Mouse (Mus musculus) intestine, embryonic 16.5 days (tissue): Measurements from ENCODE around the gene Pth2. TPM values are rescaled to one million over a fixed set of nuclear protein-coding genes. Genes with fewer than 3 reads are reported as not detected.

ENCODE experiments used
- ATAC-seq: fragments of 200-750 bp; cut with Nextera tagmentation; 2 replicates; pipeline ENCODE4 v1.8.0; 2017; ENCODE audit warnings: moderate TSS enrichment, moderate library complexity
- H3K27ac ChIP-seq: fragments of 300-500 bp; sonication (generic); 2 replicates; pipeline ENCODE4 v1.5.1; 2014; ENCODE audit warnings: mild to moderate bottlenecking, low read length
- H3K27me3 ChIP-seq: fragments of 300-500 bp; sonication (generic); replicated peaks from 2 replicates; pipeline ENCODE4 v1.6.1; 2014; ENCODE audit warnings: low read length, control low read depth, mixed read lengths; ENCODE audit not compliant: control insufficient read depth, insufficient read depth
- H3K36me3 ChIP-seq: fragments of 300-500 bp; sonication (generic); 2 replicates; pipeline ENCODE4 v1.6.1; 2014; ENCODE audit warnings: low read length, control low read depth; ENCODE audit not compliant: control insufficient read depth, insufficient read depth
- H3K4me1 ChIP-seq: fragments of 300-500 bp; sonication (generic); 2 replicates; pipeline ENCODE4 v1.6.1; 2014; ENCODE audit warnings: low read length, control low read depth, mixed read lengths; ENCODE audit not compliant: control insufficient read depth, insufficient read depth
- H3K4me2 ChIP-seq: fragments of 300-500 bp; sonication (generic); 2 replicates; pipeline ENCODE4 v1.6.1; 2014; ENCODE audit warnings: low read depth, low read length, control low read depth
- H3K4me3 ChIP-seq: fragments of 300-500 bp; sonication (generic); 2 replicates; pipeline ENCODE4 v1.5.1; 2014; ENCODE audit warnings: mild to moderate bottlenecking, low read length
- H3K9ac ChIP-seq: fragments of 300-500 bp; sonication (generic); 2 replicates; pipeline ENCODE4 v1.6.1; 2014; ENCODE audit warnings: low read depth, low read length
- H3K9me3 ChIP-seq: fragments of 300-500 bp; sonication (generic); 2 replicates; pipeline ENCODE4 v1.6.1; 2016; ENCODE audit warnings: low read length, control low read depth; ENCODE audit not compliant: control insufficient read depth
- WGBS: fragments of 180-500 bp; shearing (Covaris S2); extraction: QIAGEN DNeasy Blood & Tissue Kit; methylation state at CpG from one replicate; pipeline ENCODE4 v1.1.7; 2014; 5-methylcytosine and 5-hydroxymethylcytosine counted together
- polyA plus RNA-seq: library from polyadenylated mRNA; unstranded; fragments of >200 nt; fragmentation: Nextera tagmentation; extraction: Ambion mirVana; gene quantifications from 2 replicates; pipeline ENCODE4 v1.2.1, GENCODE M21; 2015

Pth2 gene
- polyA plus RNA-seq, 1 experiment from 2014 or later = not detected

DNA sequence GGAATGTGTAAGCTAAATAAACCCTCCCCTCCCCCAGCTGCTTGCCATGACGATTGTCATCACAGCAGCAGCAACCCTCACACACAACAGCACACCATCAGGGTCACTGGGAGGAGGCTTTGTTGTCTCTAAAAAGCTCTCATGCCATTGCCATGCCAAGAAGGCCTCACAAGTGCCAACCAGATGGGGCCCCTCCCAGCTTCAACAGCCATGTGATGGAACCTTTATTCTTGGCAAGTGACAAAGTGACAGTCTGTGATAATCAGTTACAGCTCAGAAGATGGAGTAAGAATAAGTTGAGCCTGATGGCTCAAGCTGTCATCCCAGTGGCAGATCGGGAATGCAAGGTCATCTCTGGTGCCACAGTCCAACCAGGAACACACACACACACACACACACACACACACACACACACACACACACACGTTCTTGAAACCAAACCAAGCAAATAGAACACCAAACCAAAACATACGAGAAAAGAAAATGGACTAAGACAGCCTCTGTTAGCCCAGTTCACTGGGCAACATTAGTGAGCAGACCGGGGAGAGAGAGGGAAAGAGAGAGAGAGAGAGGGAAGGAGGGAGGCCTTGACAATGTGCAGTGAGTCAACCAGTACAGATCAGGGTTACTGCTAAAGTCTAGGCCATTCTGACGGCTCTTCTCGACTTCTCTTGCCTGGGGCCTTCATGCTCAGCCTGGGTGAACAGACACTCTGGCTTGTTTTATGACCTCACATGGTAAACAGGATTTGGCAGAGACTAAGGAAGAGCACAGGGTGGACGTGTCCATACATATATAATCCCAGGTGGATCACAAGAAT, 40.7 kb upstream of the Pth2 start:
- Histone ChIP-seq H3K36me3 (peaks cover 14% of the 10 kb centered on the region), H3K4me3 (no peak overlapping the region), H3K9ac (no peak overlapping the region), H3K27me3 (no peaks in the 10 kb centered on the region), H3K4me2 (no peak overlapping the region), H3K4me1 (no peaks in the 10 kb centered on the region; the same call in 1 of the 2 replicates), H3K9me3 (no peaks in the 10 kb centered on the region), H3K27ac (no peak overlapping the region)
- ATAC-seq = no peak
- 70% methylated on average over 8 of the region's 8 CpGs for WGBS

DNA sequence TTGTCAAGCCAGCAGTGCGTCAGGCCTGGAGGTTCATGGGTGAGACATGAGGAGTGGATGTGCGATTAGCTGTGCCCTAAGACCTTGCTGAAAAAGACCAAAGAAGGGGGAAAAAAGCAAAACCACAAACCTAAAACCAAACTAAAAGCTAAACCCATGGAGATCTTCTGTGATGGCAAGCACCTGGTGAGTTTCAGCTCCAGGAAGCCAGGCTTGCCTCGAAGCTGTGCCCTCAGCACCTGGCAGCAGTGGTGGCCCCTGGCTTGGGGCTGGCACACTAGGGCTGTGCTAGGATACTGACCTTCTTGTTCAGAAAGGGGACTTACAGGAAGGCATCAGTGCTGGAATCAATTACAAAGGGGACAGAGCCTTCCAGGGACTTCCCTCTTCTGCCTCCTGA, 39.5 kb upstream of the Pth2 start:
- Histone ChIP-seq H3K4me1 (no peaks in the 10 kb centered on the region), H3K4me2 (no peak overlapping the region), H3K9ac (no peak overlapping the region), H3K9me3 (no peaks in the 10 kb centered on the region), H3K4me3 (no peak overlapping the region), H3K27ac (no peak overlapping the region), H3K36me3 (peaks cover 16% of the 10 kb centered on the region), H3K27me3 (no peaks in the 10 kb centered on the region)
- no peak for ATAC-seq
- 85% methylated on average over 3 of the region's 3 CpGs for WGBS

DNA sequence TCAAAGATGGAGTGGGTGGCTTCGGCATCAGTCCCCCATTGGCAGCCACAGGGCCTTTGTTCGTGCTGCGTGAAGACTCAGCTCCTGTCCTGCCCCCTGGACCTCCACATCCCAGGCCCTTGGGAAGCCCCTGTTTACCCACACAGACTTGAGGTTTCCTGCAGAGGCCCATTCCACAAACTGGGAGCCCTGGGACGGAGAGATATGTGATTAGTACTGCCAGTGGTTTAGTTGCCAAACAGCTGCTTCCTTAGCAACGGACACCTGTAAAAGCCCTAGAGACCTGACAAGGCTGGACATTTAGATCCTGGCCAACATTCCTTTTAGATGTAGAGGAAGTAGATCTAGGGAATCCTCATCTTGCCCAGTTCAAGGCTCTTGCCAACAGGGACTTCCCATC, 38.9 kb upstream of the Pth2 start:
- Histone ChIP-seq H3K9ac (no peak overlapping the region), H3K36me3 (peaks cover 16% of the 10 kb centered on the region), H3K4me1 (no peaks in the 10 kb centered on the region), H3K4me3 (no peak overlapping the region), H3K27ac (no peak overlapping the region), H3K9me3 (no peaks in the 10 kb centered on the region), H3K4me2 (no peak overlapping the region), H3K27me3 (no peaks in the 10 kb centered on the region)
- 87% methylated on average over 5 of the region's 5 CpGs for WGBS
- no peak for ATAC-seq

DNA sequence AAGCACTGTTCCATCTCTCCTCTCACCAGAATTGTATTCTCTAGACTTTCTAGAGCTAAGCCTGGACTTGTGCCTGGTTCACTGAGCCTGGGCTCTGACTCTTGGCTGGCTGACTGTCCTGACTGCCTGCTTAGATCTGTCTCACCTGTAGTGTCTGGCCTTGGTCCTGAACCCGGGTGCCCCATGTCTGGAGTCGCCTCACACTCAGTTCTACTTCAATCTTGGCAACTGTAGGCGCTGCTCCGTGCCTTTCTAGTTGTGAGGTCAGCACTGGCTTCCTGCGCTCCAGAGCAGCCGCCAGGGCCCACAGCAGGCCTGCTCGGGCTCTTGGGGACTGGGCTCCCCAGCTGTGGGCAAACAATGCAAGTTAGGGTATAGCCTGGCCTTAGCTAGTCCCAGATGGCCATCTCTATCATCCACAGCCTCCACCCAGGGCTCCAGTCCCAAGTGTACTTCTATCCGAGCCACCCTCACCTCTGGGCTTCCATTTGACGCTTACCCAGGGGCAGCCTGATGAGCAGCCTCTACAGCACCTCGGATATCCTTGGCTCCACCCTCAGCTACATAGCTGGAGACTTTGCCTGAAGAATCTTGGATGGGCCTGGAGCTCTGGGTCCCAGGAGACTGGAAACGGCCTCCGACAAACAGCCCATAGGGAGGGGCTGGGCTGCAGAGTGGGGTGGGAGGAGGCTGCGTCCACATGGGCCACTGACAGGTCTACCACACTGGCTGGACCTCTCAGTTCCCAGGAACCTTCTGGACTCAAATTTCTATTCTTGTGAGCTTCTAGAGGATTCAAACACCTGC, 36.2 kb upstream of the Pth2 start:
- 88% methylated on average over 13 of the region's 13 CpGs for WGBS
- no peak overlapping the region for H3K27ac ChIP-seq
- no peak overlapping the region for H3K4me3 ChIP-seq
- no peaks in the 10 kb centered on the region for H3K27me3 ChIP-seq
- H3K4me1 ChIP-seq = peaks cover 13% of the 10 kb centered on the region; the same call in 1 of the 2 replicates
- H3K9ac ChIP-seq = no peak overlapping the region
- H3K36me3 ChIP-seq = peaks cover 16% of the 10 kb centered on the region
- no peaks in the 10 kb centered on the region for H3K9me3 ChIP-seq
- H3K4me2 ChIP-seq = no peak overlapping the region
- ATAC-seq = no peak

DNA sequence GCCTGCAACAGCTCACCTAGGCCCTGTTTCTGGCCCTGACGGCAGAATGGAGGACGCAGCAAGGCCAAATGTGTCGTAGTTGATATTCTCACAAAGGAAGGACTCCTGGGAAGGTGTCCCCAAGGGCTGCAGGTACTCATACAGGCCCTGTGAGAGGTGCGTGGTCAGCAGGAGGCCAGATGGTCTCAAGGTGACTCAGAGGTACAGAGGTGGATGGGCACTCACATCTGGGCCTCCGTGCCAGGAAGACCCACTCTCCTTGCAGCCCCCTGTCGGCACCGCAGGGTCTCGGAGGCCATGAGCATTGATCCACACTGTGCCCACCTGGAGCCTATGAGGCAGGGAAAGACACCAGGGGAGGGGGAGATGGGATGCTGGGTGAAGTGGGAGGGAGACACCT, 35.3 kb upstream of the Pth2 start:
- no peak for ATAC-seq
- H3K4me2 ChIP-seq = no peak overlapping the region
- 95% methylated on average over 8 of the region's 8 CpGs for WGBS
- H3K4me3 ChIP-seq = no peak overlapping the region
- peaks cover 18% of the 10 kb centered on the region; the same call in 1 of the 2 replicates for H3K4me1 ChIP-seq
- no peak overlapping the region for H3K9ac ChIP-seq
- H3K27ac ChIP-seq = no peak overlapping the region
- peaks cover 16% of the 10 kb centered on the region for H3K36me3 ChIP-seq
- H3K27me3 ChIP-seq = no peaks in the 10 kb centered on the region
- H3K9me3 ChIP-seq = no peaks in the 10 kb centered on the region

DNA sequence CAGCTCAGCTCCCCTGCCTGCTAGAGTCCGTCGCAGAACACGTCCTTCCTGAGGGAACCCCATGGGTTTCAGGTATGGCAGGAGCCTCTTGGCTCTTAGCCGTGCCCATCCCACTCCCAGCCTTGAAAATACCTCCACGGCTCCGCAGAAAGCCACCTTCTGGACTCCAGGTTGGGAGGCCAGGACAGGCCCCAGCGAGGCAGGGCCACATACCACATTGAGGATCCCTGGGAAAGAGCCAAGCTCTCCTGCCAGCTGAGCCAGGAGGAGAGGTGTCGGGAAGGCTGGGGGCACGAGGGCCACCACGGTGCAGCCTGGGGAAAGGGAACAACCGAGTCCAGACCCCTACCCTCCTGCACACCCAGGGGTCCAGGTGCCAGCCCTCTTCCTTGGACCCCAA, 33.5 kb upstream of the Pth2 start:
- Histone ChIP-seq H3K9ac (no peak overlapping the region), H3K4me2 (no peak overlapping the region), H3K27me3 (no peaks in the 10 kb centered on the region), H3K27ac (no peak overlapping the region), H3K9me3 (no peaks in the 10 kb centered on the region), H3K4me3 (no peak overlapping the region), H3K36me3 (peaks cover 16% of the 10 kb centered on the region; the same call in 1 of the 2 replicates), H3K4me1 (peaks cover 21% of the 10 kb centered on the region; the same call in 1 of the 2 replicates)
- WGBS = 95% methylated on average over 11 of the region's 11 CpGs
- ATAC-seq = no peak

DNA sequence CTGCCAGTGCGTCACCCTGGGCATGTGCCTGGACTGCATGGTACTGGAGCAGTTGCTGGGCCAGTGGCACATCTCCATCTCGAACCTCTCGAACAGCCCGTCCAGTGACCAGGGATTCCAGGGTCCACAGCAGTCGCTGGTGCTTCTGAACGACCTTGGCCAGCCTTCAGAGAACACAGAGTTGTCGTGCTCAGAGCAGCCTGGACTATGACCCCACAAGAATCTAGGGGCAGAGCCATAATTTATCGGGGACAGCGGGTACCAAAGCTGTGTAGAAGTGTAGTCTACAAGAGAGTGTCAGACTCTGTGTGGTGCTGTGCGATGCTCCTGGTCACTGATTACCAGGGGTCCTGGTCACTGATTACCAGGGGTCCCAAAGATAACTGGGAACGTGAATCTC, 32.9 kb upstream of the Pth2 start:
- Histone ChIP-seq H3K9me3 (no peaks in the 10 kb centered on the region), H3K27ac (no peak overlapping the region), H3K4me2 (no peak overlapping the region), H3K4me1 (peaks cover 21% of the 10 kb centered on the region; the same call in 1 of the 2 replicates), H3K9ac (no peak overlapping the region), H3K4me3 (no peak overlapping the region), H3K36me3 (peaks cover 15% of the 10 kb centered on the region; the same call in 1 of the 2 replicates), H3K27me3 (no peaks in the 10 kb centered on the region)
- 72% methylated on average over 11 of the region's 11 CpGs for WGBS
- ATAC-seq = no peak

DNA sequence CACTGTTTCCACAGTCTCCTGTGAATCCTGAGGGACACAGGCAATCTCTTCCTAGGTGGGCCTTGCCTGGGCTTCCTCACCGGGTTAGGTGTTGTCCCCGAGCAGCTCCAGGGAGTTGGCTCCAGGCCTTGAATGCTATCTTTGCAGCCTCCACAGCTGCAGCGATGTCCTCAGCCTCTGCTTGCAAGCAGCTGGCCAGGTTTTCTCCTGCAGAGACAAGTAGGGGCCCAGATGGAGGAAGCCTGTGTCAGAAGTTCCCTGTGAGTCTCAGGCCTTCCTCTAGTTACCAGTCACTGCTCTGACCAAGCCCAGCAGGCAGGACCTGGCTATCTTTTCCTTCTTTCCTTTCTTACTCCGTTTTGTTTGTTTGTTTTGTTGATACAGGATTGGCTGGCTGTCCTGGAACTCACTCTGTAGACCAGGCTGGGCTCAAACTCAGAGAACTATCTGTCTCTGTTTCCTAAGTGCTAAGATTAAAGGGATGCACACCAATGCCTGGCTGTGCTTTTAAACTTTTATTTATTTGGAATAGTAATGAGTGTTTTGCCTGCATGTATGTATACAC, 32.2 kb upstream of the Pth2 start:
- no peak for ATAC-seq
- no peaks in the 10 kb centered on the region for H3K27me3 ChIP-seq
- H3K4me3 ChIP-seq = no peak overlapping the region
- H3K4me2 ChIP-seq = no peak overlapping the region
- H3K9me3 ChIP-seq = no peaks in the 10 kb centered on the region
- 53% methylated on average over 4 of the region's 4 CpGs for WGBS
- peak overlapping the region; percentile 12; the same call in 1 of the 2 replicates for H3K9ac ChIP-seq
- peak overlapping the region; percentile 8 for H3K27ac ChIP-seq
- H3K4me1 ChIP-seq = peaks cover 26% of the 10 kb centered on the region; the same call in 1 of the 2 replicates
- H3K36me3 ChIP-seq = peaks cover 11% of the 10 kb centered on the region; the same call in 1 of the 2 replicates

DNA sequence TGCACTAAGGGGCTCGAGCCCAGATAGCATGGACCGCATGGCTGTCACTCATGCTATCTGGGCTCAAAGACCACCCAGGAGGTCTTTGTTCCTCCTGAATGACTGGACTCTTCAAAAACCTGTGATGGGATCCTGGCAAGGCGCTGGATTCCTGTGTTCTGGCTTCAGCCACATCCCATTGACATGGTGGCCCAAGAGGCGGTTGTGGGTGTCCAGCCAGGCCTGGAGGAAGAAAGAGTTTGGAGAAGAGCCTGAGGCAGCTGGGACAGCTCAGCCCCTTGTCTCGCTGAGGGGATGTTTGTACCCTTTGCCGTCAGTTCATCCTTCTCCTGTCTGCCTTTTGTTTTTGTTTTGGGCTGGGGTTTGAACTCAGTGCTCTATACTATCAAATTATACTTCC, 31.2 kb upstream of the Pth2 start:
- Histone ChIP-seq H3K4me2 (no peak overlapping the region), H3K9me3 (no peaks in the 10 kb centered on the region), H3K4me3 (no peak overlapping the region), H3K9ac (no peak overlapping the region), H3K27me3 (no peaks in the 10 kb centered on the region), H3K36me3 (peaks cover 6% of the 10 kb centered on the region; the same call in 1 of the 2 replicates), H3K4me1 (peaks cover 27% of the 10 kb centered on the region; the same call in 1 of the 2 replicates), H3K27ac (peak overlapping the region; percentile 52; the same call in 1 of the 2 replicates)
- 67% methylated on average over 6 of the region's 6 CpGs for WGBS
- no peak for ATAC-seq
